Comparison of ENCODE assay signal across 8 mouse cellular contexts in the genomic region with DNA sequence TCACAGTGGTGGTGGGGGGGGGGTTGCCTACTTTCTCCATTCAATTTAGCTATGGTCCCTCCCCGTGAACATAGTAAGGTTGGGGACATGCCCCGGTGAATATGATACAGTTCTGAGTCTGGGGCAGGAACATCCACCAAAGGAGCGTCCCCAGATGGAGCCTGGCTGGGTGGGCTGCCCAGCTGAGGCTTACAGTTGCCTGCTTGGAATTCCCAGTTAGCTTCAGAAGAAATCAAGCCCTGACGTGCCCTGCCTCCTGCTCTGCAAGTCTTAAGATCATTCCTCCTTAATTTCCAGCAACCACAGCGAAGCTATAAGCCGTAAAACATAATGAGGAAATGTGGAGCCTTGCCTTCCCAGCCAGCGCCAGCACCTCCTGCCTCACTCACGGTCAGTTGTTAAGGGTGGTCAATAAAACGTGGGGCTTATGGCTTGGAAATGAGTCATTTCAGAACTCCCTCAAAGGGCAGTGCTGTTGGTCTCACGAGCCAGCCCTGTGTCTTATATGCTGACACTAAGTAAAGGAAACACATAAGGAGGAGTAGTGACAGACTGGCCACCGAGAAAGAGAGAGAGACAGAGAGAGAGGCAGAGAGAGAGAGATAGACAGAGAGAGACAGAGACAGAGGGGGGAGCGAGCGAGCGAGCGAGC. TPM values are rescaled to one million over a fixed set of nuclear protein-coding genes. Genes with fewer than 3 reads are reported as not detected.
DNase-seq lines count a peak whose midpoint lies in the region; ATAC-seq and TF ChIP-seq lines count a peak whose summit lies in the region.

No protein-coding gene starts in this region.

- peaks cover 80% of the 10 kb centered on the region for H3K27me3 ChIP-seq in forebrain, embryonic 10.5 days (ENCODE audit: poor library complexity, severe bottlenecking)
- no peaks in the 10 kb centered on the region for H3K27me3 ChIP-seq in intestine, postnatal 0 days (replicated peaks; ENCODE audit: control insufficient read depth, insufficient read depth, low read length)
- H3K27me3 ChIP-seq in neural tube, embryonic 15.5 days (replicated peaks) = no peaks in the 10 kb centered on the region; the same call in 1 of the 2 replicates

- 0 out of 2 replicates have a peak overlapping the region, but pooled peaks have one; percentile 51 for H3K9ac ChIP-seq in intestine, postnatal 0 days (ENCODE audit: low read depth, low read length)
- 0 out of 2 replicates have a peak overlapping the region, but pooled peaks have one; percentile 30 for H3K9ac ChIP-seq in neural tube, embryonic 15.5 days (replicated peaks)

- H3K27ac ChIP-seq in forebrain, embryonic 10.5 days = peak overlapping the region; percentile 94
- peak overlapping the region; percentile 95 for H3K27ac ChIP-seq in intestine, postnatal 0 days (ENCODE audit: low read depth, low read length)
- H3K27ac ChIP-seq in neural tube, embryonic 15.5 days (replicated peaks) = peak overlapping the region; percentile 81

- TF ChIP-seq POLR2A in lung, adult 2 months (IDR thresholded peaks at IDR 0.05; ENCODE audit: borderline replicate concordance, extremely low read depth, low read depth, low read length) = no peak

- H3K4me1 ChIP-seq in lung, adult 2 months (ENCODE audit: control insufficient read depth, insufficient read depth, low read length) = peaks cover 28% of the 10 kb centered on the region
- H3K4me1 ChIP-seq in forebrain, embryonic 10.5 days = peaks cover 98% of the 10 kb centered on the region
- peaks cover 25% of the 10 kb centered on the region for H3K4me1 ChIP-seq in intestine, postnatal 0 days (replicated peaks; ENCODE audit: control insufficient read depth, insufficient read depth, low read length)
- H3K4me1 ChIP-seq in neural tube, embryonic 15.5 days = peaks cover 79% of the 10 kb centered on the region

- DNase-seq in lung, adult 2 months = peak; percentile 3
- DNase-seq in lung, postnatal 25 days (ENCODE audit: low spot score) = no peak
- DNase-seq in forebrain, embryonic 10.5 days (ENCODE audit: extremely low spot score, low spot score) = no peak
- DNase-seq in spleen, postnatal 4 days (ENCODE audit: low spot score in 2 of 2) = no peak
- no peak for DNase-seq in spleen, adult 18-20 months
- no peak for DNase-seq in ovary, postnatal 36 days (ENCODE audit: low spot score)

- no peaks in the 10 kb centered on the region for H3K9me3 ChIP-seq in forebrain, embryonic 10.5 days
- no peaks in the 10 kb centered on the region for H3K9me3 ChIP-seq in intestine, postnatal 0 days (ENCODE audit: control insufficient read depth)
- H3K9me3 ChIP-seq in neural tube, embryonic 15.5 days (replicated peaks) = no peaks in the 10 kb centered on the region

- WGBS in lung, adult 2 months = 69% methylated on average over 15 of the region's 15 CpGs
- 48% methylated on average over 15 of the region's 15 CpGs for WGBS in forebrain, embryonic 10.5 days
- 30% methylated on average over 15 of the region's 15 CpGs for WGBS in intestine, postnatal 0 days
- WGBS in neural tube, embryonic 15.5 days = 18% methylated on average over 15 of the region's 15 CpGs

- peak; percentile 21; the same call in 1 of the 2 replicates for ATAC-seq in intestine, postnatal 0 days
- ATAC-seq in neural tube, embryonic 15.5 days (ENCODE audit: low FRiP score) = no peak

- peaks cover 15% of the 10 kb centered on the region for H3K36me3 ChIP-seq in forebrain, embryonic 10.5 days (replicated peaks)
- H3K36me3 ChIP-seq in intestine, postnatal 0 days (ENCODE audit: control insufficient read depth, insufficient read depth) = no peaks in the 10 kb centered on the region
- no peaks in the 10 kb centered on the region for H3K36me3 ChIP-seq in neural tube, embryonic 15.5 days

- no peak overlapping the region for H3K4me3 ChIP-seq in lung, adult 2 months (replicated peaks; ENCODE audit: extremely low read depth, low read depth, low read length)
- H3K4me3 ChIP-seq in forebrain, embryonic 10.5 days = peak overlapping the region; percentile 84
- H3K4me3 ChIP-seq in intestine, postnatal 0 days (ENCODE audit: low read depth, low read length) = peak overlapping the region; percentile 64
- peak overlapping the region; percentile 62 for H3K4me3 ChIP-seq in neural tube, embryonic 15.5 days (replicated peaks)

- TF ChIP-seq CTCF in lung, adult 2 months (IDR thresholded peaks at IDR 0.05; ENCODE audit: insufficient read depth, low read length) = no peak
- TF ChIP-seq CTCF in intestine, postnatal 0 days (IDR thresholded peaks at IDR 0.05; ENCODE audit: low read depth) = no peak

- peak overlapping the region; percentile 92 for H3K4me2 ChIP-seq in intestine, postnatal 0 days (replicated peaks; ENCODE audit: low read depth)
- H3K4me2 ChIP-seq in neural tube, embryonic 15.5 days = peak overlapping the region; percentile 89

RNA-seq across cellular contexts. Expression of gene Nrarp, which starts 0.9 kb away (rescaled TPM):
- polyA plus RNA-seq in lung, adult 2 months (2012; rRNA removed) = 46.0 and 69.2 TPM in 2 replicates
- polyA plus RNA-seq in forebrain, embryonic 10.5 days (2016; fragmentation: Nextera tagmentation; extraction: Ambion mirVana) = 37.4 and 40.7 TPM in 2 replicates
- polyA plus RNA-seq in intestine, postnatal 0 days (2015; fragmentation: Nextera tagmentation; extraction: Ambion mirVana) = 15.9 and 16.5 TPM in 2 replicates
- polyA plus RNA-seq in neural tube, embryonic 15.5 days (2015; fragmentation: Nextera tagmentation; extraction: Ambion mirVana) = 15.0 and 16.8 TPM in 2 replicates

RNA-seq across cellular contexts. Expression of gene Tor4a, which starts 17.0 kb away (rescaled TPM):
- 52.8 and 54.9 TPM in 2 replicates for polyA plus RNA-seq in lung, adult 2 months (2012; rRNA removed)
- polyA plus RNA-seq in forebrain, embryonic 10.5 days (2016; fragmentation: Nextera tagmentation; extraction: Ambion mirVana) = 1.3 and 1.5 TPM in 2 replicates
- 12.0 and 12.6 TPM in 2 replicates for polyA plus RNA-seq in intestine, postnatal 0 days (2015; fragmentation: Nextera tagmentation; extraction: Ambion mirVana)
- polyA plus RNA-seq in neural tube, embryonic 15.5 days (2015; fragmentation: Nextera tagmentation; extraction: Ambion mirVana) = 1.6 and 5.9 TPM in 2 replicates

RNA-seq across cellular contexts. Expression of gene Nelfb, which starts 31.6 kb away (rescaled TPM):
- 58.0 and 94.5 TPM in 2 replicates for polyA plus RNA-seq in lung, adult 2 months (2012; rRNA removed)
- 128 and 130 TPM in 2 replicates for polyA plus RNA-seq in forebrain, embryonic 10.5 days (2016; fragmentation: Nextera tagmentation; extraction: Ambion mirVana)
- polyA plus RNA-seq in intestine, postnatal 0 days (2015; fragmentation: Nextera tagmentation; extraction: Ambion mirVana) = 41.4 and 45.6 TPM in 2 replicates
- polyA plus RNA-seq in neural tube, embryonic 15.5 days (2015; fragmentation: Nextera tagmentation; extraction: Ambion mirVana) = 101 and 105 TPM in 2 replicates

RNA-seq across cellular contexts. Expression of gene Stpg3, which starts 34.7 kb away (rescaled TPM):
- polyA plus RNA-seq in lung, adult 2 months (2012; rRNA removed) = not detected in 2 replicates
- not detected in 2 replicates for polyA plus RNA-seq in forebrain, embryonic 10.5 days (2016; fragmentation: Nextera tagmentation; extraction: Ambion mirVana)
- polyA plus RNA-seq in intestine, postnatal 0 days (2015; fragmentation: Nextera tagmentation; extraction: Ambion mirVana) = not detected in 2 replicates
- polyA plus RNA-seq in neural tube, embryonic 15.5 days (2015; fragmentation: Nextera tagmentation; extraction: Ambion mirVana) = not detected in 2 replicates

RNA-seq across cellular contexts. Expression of gene Fam166a, which starts 38.9 kb away (rescaled TPM):
- 0.17 TPM in 1 of 2 replicates, not detected in the other for polyA plus RNA-seq in lung, adult 2 months (2012; rRNA removed)
- polyA plus RNA-seq in forebrain, embryonic 10.5 days (2016; fragmentation: Nextera tagmentation; extraction: Ambion mirVana) = 0.67 and 0.80 TPM in 2 replicates
- 0.78 and 1.4 TPM in 2 replicates for polyA plus RNA-seq in intestine, postnatal 0 days (2015; fragmentation: Nextera tagmentation; extraction: Ambion mirVana)
- polyA plus RNA-seq in neural tube, embryonic 15.5 days (2015; fragmentation: Nextera tagmentation; extraction: Ambion mirVana) = not detected in 2 replicates
